Mouse (Mus musculus) kidney, postnatal 4 days (tissue): ENCODE data around the gene Sfswap.

Experiments used
- DNase-seq, 2 experiments: peaks; one replicate each; pipeline ENCODE4 v3.0.0; 2021; ENCODE audit warnings: mixed read lengths in 2 of 2

The Sfswap gene

GRCm38 (mm10) chr5:129533731-129534130 is 32.7 kb downstream of the Sfswap start:
- no peak for DNase-seq

GRCm38 (mm10) chr5:129534500-129534899 is 33.5 kb downstream of the Sfswap start:
- DNase-seq: peak in 1 of 2 experiments; percentile 9

DNA sequence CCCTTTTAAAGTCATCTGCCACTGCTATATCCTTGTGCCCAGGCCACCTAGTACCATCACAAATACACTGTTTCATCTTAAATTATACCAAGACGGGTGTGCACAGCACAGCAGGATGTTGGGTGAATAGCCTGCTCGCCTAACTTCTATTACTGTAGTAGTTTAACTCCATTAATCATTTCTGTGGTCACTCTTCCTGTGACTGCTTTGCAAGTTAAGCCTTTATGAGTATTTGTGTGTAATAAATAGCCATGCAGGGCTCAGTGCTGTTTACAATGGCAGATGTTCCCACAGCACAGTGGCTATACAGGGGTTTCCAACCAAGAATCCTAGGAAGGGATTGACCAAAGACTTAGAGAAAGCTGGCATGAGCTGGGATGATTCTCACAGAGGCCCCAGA is 34.0 kb downstream of the Sfswap start:
- no peak for DNase-seq

GRCm38 (mm10) chr5:129535431-129535830 is 34.4 kb downstream of the Sfswap start:
- DNase-seq: no peak

DNA sequence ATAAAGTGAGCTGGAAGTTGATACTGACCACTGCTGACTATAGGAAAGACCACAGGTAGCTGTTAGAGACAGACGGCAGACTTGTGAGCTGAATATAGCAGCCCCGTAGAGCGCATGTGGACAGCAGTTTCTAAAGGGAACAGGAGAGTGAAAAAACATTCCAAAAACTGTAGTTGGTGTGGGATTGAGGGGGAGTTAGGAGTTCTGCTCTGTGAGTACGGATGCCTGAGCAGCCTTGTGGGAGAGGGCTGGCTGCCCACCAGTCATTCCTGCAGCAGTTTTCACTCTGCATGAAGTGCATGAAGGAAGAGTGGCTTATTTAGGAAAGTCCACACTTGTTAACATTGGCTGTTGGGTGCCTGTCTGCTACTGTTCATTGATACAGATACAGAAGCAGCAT is 37.8 kb downstream of the Sfswap start:
- DNase-seq: no peak

GRCm38 (mm10) chr5:129542236-129542635 is 41.2 kb downstream of the Sfswap start:
- no peak for DNase-seq

- peak; percentile 30 to 54 for DNase-seq
Observed at GRCm38 (mm10) chr5:129545787-129546186, 44.8 kb downstream of the Sfswap start.

- no peak for DNase-seq
Observed at GRCm38 (mm10) chr5:129549716-129550115, 48.7 kb downstream of the Sfswap start.

- DNase-seq: no peak
Observed at GRCm38 (mm10) chr5:129550790-129551189, 49.8 kb downstream of the Sfswap start.

DNA sequence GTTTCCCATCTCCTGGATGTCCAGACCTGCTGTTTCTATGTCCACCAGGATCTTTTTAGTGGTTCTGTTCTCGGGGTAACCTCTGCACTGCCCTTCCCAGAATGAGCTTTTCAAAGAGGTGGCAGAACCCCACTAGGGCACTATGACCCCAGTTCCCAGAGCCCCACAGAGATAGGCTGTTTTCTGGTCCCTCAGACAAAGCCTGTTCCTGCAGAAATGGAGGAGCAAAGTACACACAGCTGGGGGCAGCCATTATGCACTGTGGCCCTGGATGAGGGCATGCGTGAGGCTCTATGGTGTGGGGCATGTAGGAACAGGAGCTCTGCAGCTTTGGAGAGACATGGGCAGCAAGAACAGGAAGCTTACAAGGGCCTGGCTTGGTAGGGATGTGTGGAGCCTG is 51.0 kb downstream of the Sfswap start:
- no peak for DNase-seq

DNA sequence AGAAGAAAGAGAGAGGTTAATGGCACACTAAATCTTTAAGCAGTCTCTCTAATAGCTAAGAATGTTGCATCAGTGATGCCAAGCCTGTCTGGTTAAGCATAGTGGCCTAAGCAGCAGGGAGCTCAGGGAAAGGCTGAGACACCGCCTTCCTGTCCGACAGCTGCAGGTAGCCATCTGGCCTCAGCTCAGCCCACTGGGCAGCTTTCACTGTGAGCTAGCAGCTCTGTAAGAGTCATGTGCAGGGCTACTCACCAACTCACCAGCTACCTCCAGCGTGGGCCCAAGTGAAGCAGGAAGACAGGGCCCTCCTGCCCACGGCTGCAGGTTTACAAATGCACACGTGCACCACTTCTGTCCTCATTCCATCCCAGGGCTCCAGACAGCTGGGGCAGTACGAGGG is 52.6 kb downstream of the Sfswap start:
- no peak for DNase-seq

- no peak for DNase-seq
Observed at GRCm38 (mm10) chr5:129558591-129558990, 57.6 kb downstream of the Sfswap start.

DNA sequence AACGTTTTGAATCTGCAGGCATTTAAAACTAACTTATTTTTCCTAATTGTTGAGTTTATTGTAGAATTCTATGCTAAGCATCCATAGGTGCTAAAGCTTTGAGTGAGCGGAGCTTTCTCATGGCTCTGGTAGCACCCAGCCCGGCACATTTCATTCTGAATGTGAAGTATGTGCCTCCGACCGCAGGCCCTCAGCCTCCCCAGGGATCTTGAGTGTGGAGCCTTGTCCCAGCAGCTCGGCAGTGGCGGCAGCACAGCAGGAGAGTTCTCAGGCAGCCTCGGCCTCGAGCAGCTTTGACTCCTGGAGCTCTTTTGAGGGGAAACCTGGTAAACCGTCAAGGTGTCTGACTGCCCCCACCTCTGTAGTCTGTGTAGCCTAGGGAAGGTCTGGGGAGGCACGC is 58.3 kb downstream of the Sfswap start:
- DNase-seq: no peak

DNA sequence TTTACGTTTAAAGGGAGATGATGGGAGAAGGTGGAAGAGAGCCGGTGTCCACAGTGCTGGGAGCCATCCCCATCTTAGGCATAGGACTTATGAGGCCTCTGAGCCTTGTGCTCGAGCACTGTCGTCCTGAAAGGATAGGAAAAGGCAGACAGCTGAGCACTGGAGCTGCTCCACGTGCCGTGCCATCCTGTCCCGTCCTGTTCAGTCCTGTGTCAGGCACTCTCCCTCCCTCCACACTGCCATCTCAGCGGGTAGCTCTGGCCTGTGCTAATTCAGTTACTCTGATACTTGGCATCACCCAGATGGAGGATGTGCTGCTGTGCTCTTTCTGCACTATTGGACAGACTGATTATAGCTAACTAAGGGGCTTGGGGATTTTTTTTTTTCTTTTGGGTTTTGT is 61.3 kb downstream of the Sfswap start:
- no peak for DNase-seq

DNA sequence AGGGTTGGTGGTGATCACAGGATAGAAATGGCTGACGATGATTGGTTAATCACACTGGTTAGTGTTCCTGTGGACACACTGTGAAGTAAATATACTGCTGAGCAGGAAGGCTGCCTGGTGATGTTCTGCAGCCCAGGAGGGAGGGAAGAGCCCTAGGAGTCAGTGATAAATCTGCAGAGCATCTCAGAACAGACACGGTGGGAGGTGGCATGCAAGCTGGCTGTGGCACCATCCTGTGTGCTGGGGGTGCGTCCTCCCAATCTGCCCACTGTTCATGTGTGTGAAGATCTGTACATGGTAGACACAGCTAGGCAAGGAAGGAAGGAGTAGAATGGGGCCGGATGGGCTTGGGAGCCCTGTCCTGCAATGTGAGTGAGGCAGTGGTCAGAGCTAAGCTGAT is 67.6 kb downstream of the Sfswap start:
- DNase-seq: no peak

GRCm38 (mm10) chr5:129578201-129578600 is 77.2 kb downstream of the Sfswap start:
- DNase-seq: peak; percentile 59 to 72

- DNase-seq: peak; percentile 27 to 29
Observed at GRCm38 (mm10) chr5:129580046-129580445, 79.0 kb downstream of the Sfswap start.

- no peak for DNase-seq
Observed at GRCm38 (mm10) chr5:129580572-129580971, 79.6 kb downstream of the Sfswap start.

GRCm38 (mm10) chr5:129581015-129581414 is 80.0 kb downstream of the Sfswap start:
- DNase-seq: no peak

DNA sequence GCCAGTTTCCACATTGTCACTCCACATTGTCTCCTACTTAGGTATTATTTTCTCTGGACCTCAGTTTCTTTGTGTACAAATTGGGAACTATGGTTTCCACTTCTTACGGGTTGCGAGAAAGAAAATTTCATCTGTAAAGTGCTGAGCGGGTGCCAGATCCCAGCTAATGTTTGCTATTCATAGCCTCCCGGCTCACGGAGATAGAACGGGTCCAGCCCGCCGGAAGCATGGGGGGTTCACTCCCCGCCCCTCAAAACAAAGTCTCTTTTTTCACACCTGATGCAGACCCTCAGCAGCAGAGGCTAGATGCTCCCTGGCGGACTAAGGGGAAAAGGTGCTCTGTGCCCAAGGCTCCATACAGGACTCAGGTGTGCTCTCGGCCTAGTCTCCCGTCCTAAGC is 82.3 kb downstream of the Sfswap start:
- peak in 1 of 2 experiments; percentile 17 for DNase-seq

- DNase-seq: peak; percentile 88 to 93
Observed at GRCm38 (mm10) chr5:129583761-129584582, 83.0 kb downstream of the Sfswap start, which contains the start of gene Mmp17. Gene Mmp17 (plus strand): TSS chr5:129584169.

- DNase-seq: peak; percentile 66 to 69
Observed at GRCm38 (mm10) chr5:129584583-129585541, 83.8 kb downstream of the Sfswap start.

- peak; percentile 93 for DNase-seq
Observed at GRCm38 (mm10) chr5:129586016-129586415, 85.0 kb downstream of the Sfswap start.

- DNase-seq: no peak
Observed at GRCm38 (mm10) chr5:129586471-129586870, 85.5 kb downstream of the Sfswap start.
